Mouse (Mus musculus): ENCODE results near the gene Prelp. TPM values are rescaled to one million over a fixed set of nuclear protein-coding genes. Genes with fewer than 3 reads are reported as not detected.
A peak's percentile ranks its signal among the peaks of the same experiment; 100 is the strongest.

Prelp gene
- polyA plus RNA-seq, 1 experiment from 2014 or later, result 0.81 TPM

DNA sequence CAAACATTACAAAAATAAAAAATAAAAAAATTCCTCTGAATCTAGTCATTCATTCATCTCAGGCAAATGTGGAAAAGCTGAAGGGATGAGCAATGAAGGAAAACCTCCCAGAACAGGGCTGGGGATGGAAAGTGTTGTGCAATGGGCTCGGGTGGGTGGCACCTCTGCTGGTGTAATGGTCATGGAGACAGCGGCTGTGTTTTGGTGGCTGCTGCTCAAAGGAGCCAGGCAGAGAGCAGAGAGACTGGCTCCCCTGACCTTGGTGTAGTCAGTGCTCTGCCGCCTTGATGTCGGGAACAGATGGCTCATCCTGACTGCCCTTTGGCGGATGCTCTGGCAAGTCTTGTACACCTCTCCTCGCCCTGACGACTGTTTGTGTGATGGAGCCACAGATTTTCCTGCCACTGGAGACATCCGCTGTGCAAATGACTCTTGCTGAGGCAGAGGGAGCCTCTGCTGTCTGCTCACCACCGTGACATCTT lies 32.1 kb upstream of the Prelp start:
- H3K9me3 ChIP-seq (replicated peaks), result no peaks in the 10 kb centered on the region
- peak overlapping the region; percentile 86 for H3K27ac ChIP-seq
- no peak overlapping the region for H3K4me2 ChIP-seq
- no peak overlapping the region for H3K9ac ChIP-seq
- ATAC-seq, result no peak
- no peaks in the 10 kb centered on the region for H3K36me3 ChIP-seq
- H3K27me3 ChIP-seq (replicated peaks), result no peaks in the 10 kb centered on the region
- 58% methylated on average over 9 of the region's 9 CpGs for WGBS (ENCODE audit: insufficient replicate concordance)
- H3K4me3 ChIP-seq, result no peak overlapping the region
- H3K4me1 ChIP-seq, result peaks cover 77% of the 10 kb centered on the region

DNA sequence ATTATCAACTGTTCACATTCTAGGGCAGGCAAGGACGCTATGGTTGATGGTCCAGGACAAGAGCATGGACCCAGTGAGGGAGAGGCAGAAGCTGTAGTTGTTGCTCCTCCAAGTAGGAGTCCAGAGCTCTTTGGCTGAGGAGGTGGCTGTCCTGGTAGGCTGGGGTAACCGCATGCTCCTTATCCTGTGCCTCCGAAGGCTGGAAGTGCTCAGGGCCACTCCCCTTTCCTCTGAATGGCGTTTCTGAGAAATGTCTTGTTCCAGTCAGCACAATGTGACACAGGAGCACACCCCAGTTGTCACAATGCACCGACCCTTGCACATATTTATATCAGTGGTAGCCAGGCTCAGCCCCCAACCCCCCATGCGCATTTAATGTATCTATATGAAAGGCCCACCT lies 30.4 kb upstream of the Prelp start:
- H3K4me2 ChIP-seq, result peak overlapping the region; percentile 55
- H3K9ac ChIP-seq, result peak overlapping the region; percentile 58
- no peaks in the 10 kb centered on the region for H3K9me3 ChIP-seq (replicated peaks)
- H3K36me3 ChIP-seq, result no peaks in the 10 kb centered on the region
- peak; percentile 92 for ATAC-seq
- WGBS (ENCODE audit: insufficient replicate concordance), result 24% methylated on average over 6 of the region's 6 CpGs
- peaks cover 75% of the 10 kb centered on the region for H3K4me1 ChIP-seq
- no peak overlapping the region for H3K4me3 ChIP-seq
- H3K27me3 ChIP-seq (replicated peaks), result no peaks in the 10 kb centered on the region
- peak overlapping the region; percentile 86 for H3K27ac ChIP-seq

DNA sequence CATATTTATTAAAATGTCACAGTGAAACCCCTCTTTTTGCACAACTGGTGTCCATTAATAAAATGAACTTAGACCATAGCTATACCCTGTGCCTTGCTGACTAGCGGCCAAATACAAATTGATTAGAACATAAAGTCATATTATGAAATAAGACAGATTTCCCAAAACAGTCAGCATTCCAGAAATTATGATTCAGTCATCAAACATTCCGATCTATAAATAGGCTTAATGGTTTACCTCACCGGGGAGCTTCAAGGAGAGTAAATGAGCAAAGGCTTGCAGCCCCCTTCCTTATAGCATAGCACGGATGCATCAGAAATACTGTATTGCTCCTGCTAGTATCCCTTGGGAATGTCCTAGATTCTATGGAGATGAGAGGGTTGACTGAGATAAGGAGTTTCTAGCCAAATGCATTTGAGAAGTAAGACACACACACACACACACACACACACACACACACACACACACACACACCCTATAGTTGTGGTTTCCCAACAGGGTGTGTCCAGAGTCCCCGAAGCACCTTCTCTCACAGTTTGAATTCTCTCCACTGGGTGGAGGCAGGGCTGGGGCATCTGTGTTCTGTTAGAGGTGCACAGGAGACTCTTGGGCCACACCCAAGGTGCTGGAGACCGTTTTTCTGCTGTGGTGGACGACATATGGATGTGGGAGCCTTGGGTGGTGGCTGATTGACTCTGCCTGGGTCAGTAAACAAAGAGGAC lies 29.0 kb upstream of the Prelp start:
- Histone ChIP-seq H3K4me2 (peak overlapping the region; percentile 22), H3K27me3 (replicated peaks) (no peaks in the 10 kb centered on the region), H3K9ac (0 out of 2 replicates have a peak overlapping the region, but pooled peaks have one; percentile 58), H3K4me1 (peaks cover 71% of the 10 kb centered on the region), H3K27ac (peak overlapping the region; percentile 86), H3K4me3 (no peak overlapping the region), H3K36me3 (no peaks in the 10 kb centered on the region), H3K9me3 (replicated peaks) (no peaks in the 10 kb centered on the region)
- ATAC-seq, result peak; percentile 78
- WGBS (ENCODE audit: insufficient replicate concordance), result 47% methylated on average over 7 of the region's 7 CpGs

DNA sequence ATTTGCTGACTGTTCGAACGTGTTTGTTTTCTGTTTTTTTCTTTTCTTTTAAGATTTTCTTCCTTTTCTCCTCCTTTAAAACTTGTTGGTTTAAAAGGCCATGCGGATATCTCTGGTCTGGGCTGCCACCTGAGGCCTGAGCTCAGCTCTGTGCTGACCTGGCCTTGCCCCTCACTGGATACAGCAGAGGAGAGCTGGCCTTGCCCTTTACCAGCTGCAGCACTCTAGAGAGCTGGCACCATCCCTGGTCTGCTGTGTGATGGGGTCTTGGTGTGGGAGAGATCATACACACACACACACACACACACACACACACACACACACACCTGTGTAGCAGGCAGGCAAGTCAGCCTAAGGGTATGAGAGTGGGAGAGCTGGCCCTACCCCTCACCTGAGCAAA lies 23.9 kb upstream of the Prelp start:
- WGBS (ENCODE audit: insufficient replicate concordance), result 88% methylated on average over 3 of the region's 3 CpGs

DNA sequence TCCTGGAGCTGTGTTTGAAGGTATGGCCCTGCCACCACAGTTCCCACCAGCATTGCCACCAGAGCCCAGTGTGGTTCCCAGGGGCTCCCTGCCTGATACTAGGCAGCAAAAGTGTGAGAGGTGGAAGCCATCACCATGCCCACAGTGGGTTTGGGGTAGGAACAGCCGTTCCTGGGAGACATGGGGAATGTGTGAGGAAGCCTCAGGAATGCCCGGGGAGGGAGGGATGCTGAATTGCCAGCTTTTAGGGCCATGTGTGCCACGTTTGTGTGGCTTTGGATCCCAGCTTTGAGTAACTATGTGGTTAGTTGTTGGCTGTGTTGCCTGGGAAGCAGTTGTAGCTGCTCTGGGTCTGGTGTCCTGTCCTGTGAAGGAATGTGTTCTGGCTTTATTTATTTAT lies 20.7 kb upstream of the Prelp start:
- no peak overlapping the region for H3K4me2 ChIP-seq
- no peak for ATAC-seq
- H3K4me1 ChIP-seq, result peaks cover 22% of the 10 kb centered on the region
- H3K4me3 ChIP-seq, result no peak overlapping the region
- no peaks in the 10 kb centered on the region for H3K36me3 ChIP-seq
- no peak overlapping the region for H3K27ac ChIP-seq
- H3K9me3 ChIP-seq (replicated peaks), result no peaks in the 10 kb centered on the region
- 0 out of 2 replicates have a peak, but pooled peaks cover 6% of the 10 kb centered on the region for H3K27me3 ChIP-seq (replicated peaks)
- 71% methylated on average over 3 of the region's 3 CpGs for WGBS (ENCODE audit: insufficient replicate concordance)
- H3K9ac ChIP-seq, result no peak overlapping the region

More for the DNA sequence above, 23.9 kb upstream of the Prelp start:
- Histone ChIP-seq H3K27ac (peak overlapping the region; percentile 43; the same call in 1 of the 2 replicates), H3K36me3 (no peaks in the 10 kb centered on the region), H3K9me3 (replicated peaks) (no peaks in the 10 kb centered on the region), H3K9ac (peak overlapping the region; percentile 15; the same call in 1 of the 2 replicates), H3K4me2 (no peak overlapping the region), H3K4me3 (no peak overlapping the region), H3K4me1 (peaks cover 38% of the 10 kb centered on the region), H3K27me3 (replicated peaks) (no peaks in the 10 kb centered on the region)
- ATAC-seq, result no peak

DNA sequence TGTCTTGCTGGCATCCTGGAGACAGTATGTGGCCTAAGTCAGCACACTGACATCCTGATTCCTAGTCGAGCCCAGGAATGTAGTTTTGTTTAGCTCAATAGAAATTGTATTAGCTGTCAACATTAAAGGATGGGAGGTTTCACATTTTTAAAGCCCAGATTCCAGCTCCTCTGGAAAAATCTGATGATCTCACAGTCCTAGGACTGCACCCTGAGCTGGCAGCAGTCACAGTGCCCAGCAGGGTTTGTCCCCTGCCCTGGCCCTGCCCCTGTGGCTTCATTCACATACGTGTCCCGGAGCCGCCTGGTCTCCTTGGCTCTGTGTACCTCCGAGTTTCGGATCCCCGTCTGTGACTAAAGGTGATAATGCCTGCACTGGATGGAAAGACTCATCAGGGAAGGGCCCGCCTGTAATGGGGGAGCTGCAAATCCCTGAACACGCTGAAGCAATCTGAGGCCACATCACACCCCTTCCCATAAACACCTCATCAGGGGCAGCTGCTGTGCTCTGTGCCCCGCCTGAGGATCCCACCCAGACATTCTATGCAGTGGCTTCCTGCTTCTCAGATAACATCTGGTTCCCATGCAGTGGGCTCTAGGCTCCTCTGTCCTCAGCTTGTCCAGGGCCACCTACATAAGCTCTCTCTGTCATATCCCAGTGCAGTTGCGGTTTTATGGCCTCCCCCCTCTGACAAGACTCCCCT lies 20.1 kb upstream of the Prelp start:
- Histone ChIP-seq H3K4me1 (peaks cover 22% of the 10 kb centered on the region), H3K36me3 (no peaks in the 10 kb centered on the region), H3K4me3 (no peak overlapping the region), H3K27ac (no peak overlapping the region), H3K27me3 (replicated peaks) (0 out of 2 replicates have a peak, but pooled peaks cover 6% of the 10 kb centered on the region), H3K9me3 (replicated peaks) (peaks cover under 1% of the 10 kb centered on the region; the same call in 1 of the 2 replicates), H3K9ac (no peak overlapping the region), H3K4me2 (no peak overlapping the region)
- ATAC-seq, result no peak
- 61% methylated on average over 11 of the region's 11 CpGs for WGBS (ENCODE audit: insufficient replicate concordance)

DNA sequence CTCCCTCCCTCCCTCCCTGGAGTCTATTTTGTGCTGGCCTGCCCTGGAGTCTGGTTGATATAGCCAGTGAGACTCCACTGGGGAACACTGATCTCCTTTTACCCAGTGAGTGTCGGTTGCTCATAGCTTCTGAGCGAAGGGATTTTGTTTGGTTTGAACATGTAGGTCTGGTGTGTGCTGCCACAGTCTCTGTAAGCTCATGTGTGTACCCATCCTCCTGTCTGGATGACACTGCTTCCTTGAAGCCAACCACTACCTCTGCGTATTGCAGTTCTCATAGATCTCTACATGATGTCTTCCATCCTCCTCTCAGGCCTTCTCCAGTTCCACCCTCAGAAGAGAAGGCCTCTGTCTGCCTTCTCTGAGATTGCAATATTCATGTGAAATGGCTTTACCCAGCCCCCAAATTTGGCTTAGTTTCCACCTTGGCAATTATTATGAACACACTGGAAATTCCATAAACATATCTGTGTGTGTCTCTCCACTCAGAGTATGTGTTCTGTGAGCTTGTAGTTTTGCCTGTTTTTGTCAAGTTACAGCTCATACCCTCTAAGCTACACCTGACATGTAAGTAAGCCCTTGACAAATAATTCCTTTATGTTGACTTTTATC lies 19.4 kb upstream of the Prelp start:
- H3K4me3 ChIP-seq, result no peak overlapping the region
- H3K9ac ChIP-seq, result no peak overlapping the region
- peaks cover 21% of the 10 kb centered on the region for H3K4me1 ChIP-seq
- 76% methylated on average over 3 of the region's 3 CpGs for WGBS (ENCODE audit: insufficient replicate concordance)
- H3K27ac ChIP-seq, result no peak overlapping the region
- 0 out of 2 replicates have a peak, but pooled peaks cover 6% of the 10 kb centered on the region for H3K27me3 ChIP-seq (replicated peaks)
- ATAC-seq, result no peak
- H3K4me2 ChIP-seq, result no peak overlapping the region
- no peaks in the 10 kb centered on the region for H3K36me3 ChIP-seq
- H3K9me3 ChIP-seq (replicated peaks), result peaks cover 5% of the 10 kb centered on the region; the same call in 1 of the 2 replicates

DNA sequence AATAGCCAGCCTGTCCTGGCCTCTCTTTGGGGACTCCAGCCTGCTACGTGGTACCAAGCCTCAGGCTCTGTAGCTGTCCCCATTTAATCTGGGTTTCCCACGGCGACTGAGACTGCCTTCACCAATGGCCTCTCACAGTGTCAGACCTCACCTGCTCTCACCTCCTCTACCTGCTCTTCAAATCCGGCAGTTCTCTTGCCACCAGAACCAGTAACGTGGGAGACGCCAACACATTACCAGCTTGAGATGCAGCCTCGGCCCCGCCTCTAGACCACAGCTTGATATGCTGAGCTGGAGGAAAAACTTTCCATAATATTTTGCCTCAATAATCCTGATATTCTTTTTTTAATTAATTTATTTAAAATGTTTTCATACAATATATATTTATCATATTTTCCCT lies 18.5 kb upstream of the Prelp start:
- Histone ChIP-seq H3K9ac (no peak overlapping the region), H3K36me3 (no peaks in the 10 kb centered on the region)

DNA sequence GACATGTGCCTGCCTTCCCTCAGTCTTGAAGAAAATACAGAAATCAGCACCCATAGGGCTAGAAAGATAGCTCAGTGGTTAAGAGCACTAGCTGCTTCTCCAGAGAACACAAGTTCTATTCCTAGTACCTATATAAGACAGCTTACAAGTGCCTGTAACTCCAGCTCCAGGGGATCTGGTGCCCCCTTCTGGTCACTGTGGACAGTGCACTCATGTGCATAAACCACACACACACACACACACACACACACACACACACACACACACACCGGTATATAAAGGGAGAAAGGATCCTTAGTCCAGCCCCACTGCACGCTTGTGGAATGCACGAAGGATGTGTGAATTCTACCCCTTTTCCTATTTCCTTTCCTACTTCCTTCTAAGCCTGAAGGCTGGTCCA lies 15.0 kb upstream of the Prelp start:
- Histone ChIP-seq H3K9ac (no peak overlapping the region), H3K27me3 (replicated peaks) (peaks cover 6% of the 10 kb centered on the region; the same call in 1 of the 2 replicates), H3K4me2 (no peak overlapping the region), H3K4me1 (peaks cover 9% of the 10 kb centered on the region; the same call in 1 of the 2 replicates), H3K9me3 (replicated peaks) (peaks cover 5% of the 10 kb centered on the region; the same call in 1 of the 2 replicates), H3K36me3 (no peaks in the 10 kb centered on the region), H3K4me3 (no peak overlapping the region), H3K27ac (no peak overlapping the region)
- ATAC-seq, result no peak
- 75% methylated on average over 3 of the region's 3 CpGs for WGBS (ENCODE audit: insufficient replicate concordance)

More for the DNA sequence above, 18.5 kb upstream of the Prelp start:
- 70% methylated on average over 8 of the region's 8 CpGs for WGBS (ENCODE audit: insufficient replicate concordance)
- 0 out of 2 replicates have a peak, but pooled peaks have one; percentile 5 for ATAC-seq
- Histone ChIP-seq H3K4me2 (no peak overlapping the region), H3K27me3 (replicated peaks) (0 out of 2 replicates have a peak, but pooled peaks cover 6% of the 10 kb centered on the region), H3K9me3 (replicated peaks) (peaks cover 5% of the 10 kb centered on the region; the same call in 1 of the 2 replicates), H3K4me1 (peaks cover 12% of the 10 kb centered on the region), H3K27ac (no peak overlapping the region), H3K4me3 (no peak overlapping the region)

DNA sequence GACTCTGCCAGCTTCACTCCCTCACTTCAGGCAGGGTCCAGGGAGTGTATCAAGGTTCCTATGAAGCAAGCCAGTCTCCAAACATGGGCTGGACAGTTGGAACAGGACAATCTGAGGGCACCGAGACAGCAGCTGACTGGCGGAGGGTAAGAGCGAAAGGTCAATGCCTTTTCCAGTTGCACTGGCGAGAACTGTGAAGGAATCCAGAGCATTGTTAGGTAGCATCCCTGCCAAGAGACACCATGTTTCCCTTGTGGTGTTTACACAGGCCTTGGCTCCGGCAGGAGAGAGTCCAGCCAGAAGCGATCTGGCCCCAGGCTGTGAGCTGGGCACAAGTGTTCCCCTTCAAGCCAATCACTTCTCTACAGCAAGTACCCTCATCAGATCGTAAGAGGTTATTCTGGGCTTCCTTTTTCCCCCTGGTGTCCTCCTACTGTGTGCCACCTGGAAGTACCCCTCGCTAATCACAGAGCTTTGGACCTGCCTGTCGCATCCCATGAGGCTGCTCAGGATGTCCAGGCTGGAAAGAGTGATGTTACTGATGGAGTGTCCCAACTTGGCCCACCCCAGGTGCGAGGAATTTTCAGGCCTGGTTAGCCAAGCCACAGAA lies 13.2 kb upstream of the Prelp start:
- peaks cover 5% of the 10 kb centered on the region; the same call in 1 of the 2 replicates for H3K9me3 ChIP-seq (replicated peaks)
- H3K9ac ChIP-seq, result no peak overlapping the region
- no peak overlapping the region for H3K4me3 ChIP-seq
- H3K36me3 ChIP-seq, result no peaks in the 10 kb centered on the region
- peaks cover 6% of the 10 kb centered on the region; the same call in 1 of the 2 replicates for H3K27me3 ChIP-seq (replicated peaks)
- WGBS (ENCODE audit: insufficient replicate concordance), result 73% methylated on average over 10 of the region's 10 CpGs
- H3K4me1 ChIP-seq, result peaks cover 9% of the 10 kb centered on the region; the same call in 1 of the 2 replicates
- ATAC-seq, result no peak
- no peak overlapping the region for H3K4me2 ChIP-seq
- no peak overlapping the region for H3K27ac ChIP-seq

Measured in liver, embryonic 12.5 days (tissue).